Mouse (Mus musculus) gastrocnemius, adult 2 months (tissue): ENCODE results near the gene Zfp526. TPM values are rescaled to one million over a fixed set of nuclear protein-coding genes. Genes with fewer than 3 reads are reported as not detected.

Source experiments
- DNase-seq: peaks from one replicate; pipeline ENCODE4 v3.0.0; 2022
- H3K27ac ChIP-seq: fragments of 200-600 bp; 2 replicates; pipeline ENCODE4 v1.8.1; 2022; ENCODE audit warnings: mild to moderate bottlenecking
- H3K4me3 ChIP-seq: fragments of 200-600 bp; 2 replicates; pipeline ENCODE4 v1.8.1; 2022; ENCODE audit warnings: mild to moderate bottlenecking, moderate library complexity
- CTCF ChIP-seq: fragments of 200-600 bp; IDR thresholded peaks from 2 replicates; pipeline ENCODE4 v1.8.1; 2022; ENCODE audit warnings: antibody characterized with exemption, mild to moderate bottlenecking, moderate library complexity
- intact Hi-C: fragments of 180-260 bp; cut with DNase I; formaldehyde crosslinking; loops from one replicate; pipeline ENCODE4 v1.15.1; 2025
- microRNA-seq: library from miRNA; unstranded; fragments of <30 nt; microRNA quantifications from one replicate; pipeline ENCODE4 v1.2.0, GENCODE M21; 2021
- total RNA-seq, 2 experiments: library from RNA; stranded (reverse); gene quantifications; 2 replicates each; pipeline ENCODE4 v1.2.3; 2021

Gene Zfp526
- total RNA-seq, 2 experiments from 2014 or later: 5.5 to 6.1 TPM

DNA sequence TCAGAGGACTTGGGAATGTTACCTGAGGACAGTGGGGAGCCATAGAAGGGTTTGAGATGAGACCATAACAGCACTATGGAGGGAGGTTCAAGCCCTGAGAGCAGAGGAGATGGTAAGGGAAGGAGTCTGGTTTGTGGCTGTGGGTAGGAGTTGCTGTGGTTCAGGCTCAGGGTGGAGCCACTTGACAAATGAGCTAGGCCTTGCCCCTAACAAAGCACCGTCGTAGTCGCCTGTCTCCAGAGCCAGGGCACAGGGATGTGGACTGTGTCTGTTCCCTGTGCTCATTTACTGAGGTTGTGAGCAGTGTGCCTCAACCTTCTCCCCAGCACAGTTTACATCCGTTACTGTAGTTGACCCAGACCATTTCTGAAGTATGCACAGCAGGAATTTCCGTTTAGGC lies 53.3 kb downstream of the Zfp526 start:
- no peak overlapping the region for H3K4me3 ChIP-seq
- H3K27ac ChIP-seq: peak overlapping the region; percentile 3; the same call in 1 of the 2 replicates
- DNase-seq: peak; percentile 12
- intact Hi-C loops: no loop called here
- no peak for TF ChIP-seq CTCF

DNA sequence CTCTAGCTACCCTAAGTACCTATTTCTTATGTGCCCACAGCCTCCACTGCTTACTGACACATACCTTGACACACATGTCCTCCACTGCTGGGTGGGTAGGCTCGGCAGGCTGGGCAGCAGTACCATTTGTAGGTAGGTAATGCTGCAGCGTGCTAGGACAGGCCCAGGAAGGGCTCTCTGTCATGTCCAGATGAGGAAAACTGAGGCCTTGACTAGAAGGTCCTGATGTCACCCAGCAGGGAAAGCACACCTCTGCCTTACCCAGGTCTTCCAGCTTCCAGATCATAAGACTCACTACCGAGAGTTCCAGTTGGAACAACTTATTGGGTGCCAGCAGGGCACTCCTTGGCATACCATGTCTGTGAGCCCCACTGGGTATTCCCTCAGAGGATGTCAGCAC lies 53.8 kb downstream of the Zfp526 start:
- intact Hi-C loops: no loop called here
- H3K27ac ChIP-seq: peak overlapping the region; percentile 97; the same call in 1 of the 2 replicates
- TF ChIP-seq CTCF: no peak

DNA sequence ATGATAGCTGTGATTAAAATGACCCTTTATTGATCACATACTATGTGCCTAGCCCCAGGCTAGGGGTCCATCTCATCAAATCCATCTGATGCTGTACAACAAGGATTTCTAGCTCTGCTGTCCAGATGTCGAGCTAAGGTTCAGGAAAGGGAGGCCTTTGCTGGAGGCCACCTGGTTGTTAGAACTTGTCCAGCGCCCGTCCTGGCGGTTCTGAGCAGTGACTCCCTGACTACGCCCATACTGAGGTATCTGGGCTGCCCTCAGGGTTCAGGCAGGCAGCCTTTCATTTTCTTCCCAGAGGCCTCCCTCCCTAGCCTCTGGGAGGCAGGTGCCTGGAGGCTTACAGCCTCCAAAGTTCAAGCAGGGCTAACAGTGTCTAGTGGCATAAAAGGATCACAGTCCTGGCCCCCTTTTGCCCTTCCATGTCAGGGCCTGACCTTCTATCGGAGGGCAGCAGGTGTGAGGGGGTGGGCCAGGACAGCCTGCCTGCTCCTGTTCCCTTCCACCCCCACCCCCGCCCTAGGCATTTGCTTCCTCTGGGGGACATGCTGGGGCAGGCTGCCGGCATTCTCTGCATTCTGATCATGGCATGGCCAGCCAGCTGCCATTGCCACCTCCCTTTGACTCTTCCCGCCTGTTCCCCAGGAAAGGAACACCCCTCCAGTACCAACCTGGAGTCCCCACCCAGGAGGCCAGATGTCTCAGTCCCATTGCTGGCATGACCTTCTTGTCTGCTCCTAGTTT lies 54.5 kb downstream of the Zfp526 start:
- peak overlapping the region; percentile 97 for H3K27ac ChIP-seq
- intact Hi-C loops: no loop called here
- TF ChIP-seq CTCF: no peak
- DNase-seq: peak; percentile 33
- no peak overlapping the region for H3K4me3 ChIP-seq

More for the DNA sequence above, 53.8 kb downstream of the Zfp526 start:
- H3K4me3 ChIP-seq: no peak overlapping the region
- no peak for DNase-seq

Small RNA genes lying within 50 kb of the gene (microRNA-seq; reads per million reads assigned to microRNA genes)
- not detected for gene Mir7048

Other genes with a start within 250 kb of the Zfp526 start
- gene Rabac1, start 248.7 kb upstream of the Zfp526 start, total RNA-seq: 100 to 1,000 TPM; 231 to 243 TPM
- not detected for gene Atp1a3, start 215.5 kb upstream of the Zfp526 start, total RNA-seq
- gene Grik5, start 149.1 kb upstream of the Zfp526 start, total RNA-seq: 1 to 10 TPM; 2.4 to 3.1 TPM
- gene Zfp574, start 148.9 kb upstream of the Zfp526 start, total RNA-seq: 1 to 10 TPM; 7.2 to 9.2 TPM
- gene Pou2f2, start 41.7 kb upstream of the Zfp526 start, total RNA-seq: under 1 TPM; 0.08 to 0.13 TPM
- 1 to 10 TPM; 9.3 to 9.4 TPM for gene Dedd2, start 810 bp upstream of the Zfp526 start, total RNA-seq
- gene Gsk3a, start 16.4 kb downstream of the Zfp526 start, total RNA-seq: 10 to 100 TPM; 74.1 to 77.4 TPM
- gene Erf, start 29.3 kb downstream of the Zfp526 start, total RNA-seq: 1 to 10 TPM; 5.4 to 7.4 TPM
- 10 to 100 TPM; 37.0 to 40.4 TPM for gene Cic, start 46.3 kb downstream of the Zfp526 start, total RNA-seq
- gene Pafah1b3, start 76.6 kb downstream of the Zfp526 start, total RNA-seq: under 1 TPM; 0.38 to 0.86 TPM
- not detected for gene Prr19, start 80.0 kb downstream of the Zfp526 start, total RNA-seq
- gene Tmem145, start 84.7 kb downstream of the Zfp526 start, total RNA-seq: not detected
- gene Megf8, start 95.7 kb downstream of the Zfp526 start, total RNA-seq: 10 to 100 TPM; 16.9 to 19.6 TPM
- not detected for gene Cnfn, start 148.3 kb downstream of the Zfp526 start, total RNA-seq
- gene Lipe, start 177.3 kb downstream of the Zfp526 start, total RNA-seq: 10 to 100 TPM; 13.4 to 17.9 TPM
- gene Cxcl17, start 191.5 kb downstream of the Zfp526 start, total RNA-seq: not detected